Mouse (Mus musculus): ENCODE results near the gene Ppdpf.

DNA sequence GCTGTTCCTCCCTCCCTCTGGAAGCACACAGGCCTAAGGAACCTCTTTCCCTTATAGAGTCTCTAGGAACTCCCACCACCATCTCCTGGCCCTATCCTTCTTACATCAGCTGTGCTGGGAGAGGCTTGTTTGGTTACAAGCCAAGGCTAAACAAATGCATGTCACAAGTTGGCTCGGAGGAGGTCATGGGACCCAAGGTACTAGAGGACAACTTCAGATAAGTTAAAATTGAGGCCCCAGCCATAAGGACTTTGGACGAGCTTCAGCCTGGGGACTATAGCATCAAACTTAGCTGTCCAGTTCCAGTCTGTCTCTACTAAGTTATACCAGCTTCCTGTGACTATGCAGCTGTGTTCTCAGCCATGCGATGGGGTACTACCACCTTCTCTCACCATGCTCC, 40.1 kb downstream of the Ppdpf start:
- no peak for TF ChIP-seq EP300 (IDR thresholded peaks at IDR 0.05; ENCODE audit: insufficient read depth, low read depth, low read length)
- TF ChIP-seq POLR2A (IDR thresholded peaks at IDR 0.05; ENCODE audit: insufficient read depth, low read depth, low read length): no peak

All from heart, adult 2 months (tissue).